Mouse (Mus musculus) kidney, embryonic 16.5 days (tissue): Measurements from ENCODE around the gene Dusp6. TPM values are rescaled to one million over a fixed set of nuclear protein-coding genes. Genes with fewer than 3 reads are reported as not detected.

Source experiments
- ATAC-seq: fragments of 200-750 bp; cut with Nextera tagmentation; 2 replicates; pipeline ENCODE4 v1.8.0; 2017; ENCODE audit warnings: moderate TSS enrichment; ENCODE audit not compliant: low FRiP score, low TSS enrichment
- H3K27ac ChIP-seq: fragments of 300-500 bp; sonication (generic); 2 replicates; pipeline ENCODE4 v1.5.1; 2014; ENCODE audit warnings: low read length
- H3K27me3 ChIP-seq: fragments of 300-500 bp; sonication (generic); 2 replicates; pipeline ENCODE4 v1.6.1; 2014; ENCODE audit warnings: low read length, control low read depth, mixed read lengths; ENCODE audit not compliant: insufficient read depth
- H3K36me3 ChIP-seq: fragments of 300-500 bp; sonication (generic); 2 replicates; pipeline ENCODE4 v1.6.1; 2014; ENCODE audit warnings: low read length, control low read depth, mixed read lengths; ENCODE audit not compliant: insufficient read depth
- H3K4me1 ChIP-seq: fragments of 300-500 bp; sonication (generic); 2 replicates; pipeline ENCODE4 v1.6.1; 2014; ENCODE audit warnings: low read length, control low read depth, mixed read lengths; ENCODE audit not compliant: insufficient read depth
- H3K4me2 ChIP-seq: fragments of 300-500 bp; sonication (generic); replicated peaks from 2 replicates; pipeline ENCODE4 v1.6.1; 2014; ENCODE audit warnings: low read depth, low read length
- H3K4me3 ChIP-seq: fragments of 300-500 bp; sonication (generic); 2 replicates; pipeline ENCODE4 v1.5.1; 2014; ENCODE audit warnings: mild to moderate bottlenecking, low read length
- H3K9ac ChIP-seq: fragments of 300-500 bp; sonication (generic); replicated peaks from 2 replicates; pipeline ENCODE4 v1.6.1; 2014; ENCODE audit warnings: low read length
- H3K9me3 ChIP-seq: fragments of 300-500 bp; sonication (generic); 2 replicates; pipeline ENCODE4 v1.6.1; 2016; ENCODE audit warnings: low read length, control low read depth
- whole genome bisulfite sequencing: fragments of 180-500 bp; shearing (Covaris S2); extraction: QIAGEN DNeasy Blood & Tissue Kit; methylation state at CpG from one replicate; pipeline ENCODE4 v1.1.7; 2014; 5-methylcytosine and 5-hydroxymethylcytosine counted together
- polyA plus RNA-seq: library from polyadenylated mRNA; unstranded; fragments of >200 nt; fragmentation: Nextera tagmentation; extraction: Ambion mirVana; gene quantifications from 2 replicates; pipeline ENCODE4 v1.2.1, GENCODE M21; 2015

Gene Dusp6
- polyA plus RNA-seq, 1 experiment from 2014 or later, result 95.9 TPM

DNA sequence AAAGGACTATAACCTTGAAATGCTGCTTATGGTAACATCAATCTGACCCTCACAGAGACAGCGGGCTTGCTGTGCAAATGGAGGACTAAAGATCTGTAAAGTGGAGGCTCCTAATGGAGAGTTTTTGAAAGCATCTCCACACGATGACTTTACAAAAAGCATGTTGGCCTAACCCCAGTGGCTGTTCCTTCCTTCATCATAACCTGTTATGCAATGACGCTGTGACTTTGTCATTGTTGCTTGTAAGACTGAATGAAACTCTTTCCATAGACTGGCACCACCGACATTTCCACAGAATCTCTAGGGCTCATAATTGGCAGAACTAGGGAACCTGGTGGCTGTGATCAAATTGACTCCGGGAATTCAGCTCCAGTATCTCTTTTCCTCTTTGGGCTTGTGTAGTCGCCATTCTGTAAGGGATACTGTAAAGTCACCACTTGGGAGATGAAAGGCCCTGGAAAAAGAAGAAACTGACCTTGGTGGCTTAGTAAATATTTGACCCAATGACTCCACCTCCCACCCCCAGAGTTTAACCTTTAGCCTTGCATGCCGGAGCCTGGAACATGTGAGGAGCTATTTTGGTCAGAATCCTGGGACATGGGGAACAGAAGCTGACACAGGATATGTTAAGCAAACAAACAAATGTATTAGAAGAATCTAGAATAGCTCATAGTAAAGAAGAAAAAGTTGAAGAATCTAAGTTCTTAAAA, 30.4 kb upstream of the Dusp6 start:
- no peak overlapping the region for H3K4me2 ChIP-seq
- peak; percentile 59; the same call in 1 of the 2 replicates for ATAC-seq
- H3K9me3 ChIP-seq, result no peaks in the 10 kb centered on the region
- no peaks in the 10 kb centered on the region for H3K27me3 ChIP-seq
- peak overlapping the region; percentile 2; the same call in 1 of the 2 replicates for H3K27ac ChIP-seq
- H3K4me3 ChIP-seq, result no peak overlapping the region
- WGBS, result 58% methylated on average over 7 of the region's 7 CpGs
- H3K9ac ChIP-seq, result no peak overlapping the region
- peaks cover 33% of the 10 kb centered on the region for H3K4me1 ChIP-seq
- H3K36me3 ChIP-seq, result no peaks in the 10 kb centered on the region

- Histone ChIP-seq H3K27ac (no peak overlapping the region), H3K4me2 (no peak overlapping the region), H3K27me3 (no peaks in the 10 kb centered on the region), H3K4me1 (peaks cover 16% of the 10 kb centered on the region), H3K4me3 (no peak overlapping the region), H3K36me3 (no peaks in the 10 kb centered on the region), H3K9ac (no peak overlapping the region), H3K9me3 (no peaks in the 10 kb centered on the region)
- 84% methylated on average over 8 of the region's 8 CpGs for WGBS
- no peak for ATAC-seq
Observed at GRCm38 (mm10) chr10:99234336-99234735, 28.7 kb upstream of the Dusp6 start.

DNA sequence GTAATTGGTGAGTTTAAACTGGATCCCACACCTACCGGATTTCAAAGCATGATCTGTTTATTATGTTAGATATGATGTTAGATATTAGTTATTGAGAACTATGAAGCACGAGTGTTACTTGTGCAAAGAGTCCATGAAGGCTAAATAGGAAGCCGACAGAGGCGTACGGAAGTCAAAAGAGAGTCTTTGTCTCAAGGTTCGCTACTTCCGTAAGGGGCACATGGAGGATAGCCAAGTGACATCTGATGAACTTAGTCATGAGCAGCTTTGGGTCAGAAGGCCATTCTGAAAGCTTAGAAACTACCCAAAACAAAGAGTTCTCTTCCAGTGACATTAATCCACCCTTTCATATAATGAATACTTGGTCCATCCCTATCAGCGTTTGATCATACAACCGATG, 27.9 kb upstream of the Dusp6 start:
- Histone ChIP-seq H3K9me3 (peaks cover 2% of the 10 kb centered on the region; the same call in 1 of the 2 replicates), H3K4me1 (peaks cover 10% of the 10 kb centered on the region), H3K4me2 (no peak overlapping the region), H3K4me3 (no peak overlapping the region), H3K9ac (no peak overlapping the region), H3K27ac (no peak overlapping the region), H3K36me3 (no peaks in the 10 kb centered on the region), H3K27me3 (no peaks in the 10 kb centered on the region)
- no peak for ATAC-seq
- WGBS, result 89% methylated on average over 9 of the region's 9 CpGs

- H3K4me3 ChIP-seq, result no peak overlapping the region
- no peak overlapping the region for H3K4me2 ChIP-seq
- H3K9ac ChIP-seq, result no peak overlapping the region
- H3K27me3 ChIP-seq, result no peaks in the 10 kb centered on the region
- H3K9me3 ChIP-seq, result peaks cover 2% of the 10 kb centered on the region; the same call in 1 of the 2 replicates
- ATAC-seq, result no peak
- 53% methylated on average over 11 of the region's 11 CpGs for WGBS
- H3K36me3 ChIP-seq, result no peaks in the 10 kb centered on the region
- peaks cover 18% of the 10 kb centered on the region for H3K4me1 ChIP-seq
- no peak overlapping the region for H3K27ac ChIP-seq
Observed at GRCm38 (mm10) chr10:99237205-99237832, 25.7 kb upstream of the Dusp6 start.

DNA sequence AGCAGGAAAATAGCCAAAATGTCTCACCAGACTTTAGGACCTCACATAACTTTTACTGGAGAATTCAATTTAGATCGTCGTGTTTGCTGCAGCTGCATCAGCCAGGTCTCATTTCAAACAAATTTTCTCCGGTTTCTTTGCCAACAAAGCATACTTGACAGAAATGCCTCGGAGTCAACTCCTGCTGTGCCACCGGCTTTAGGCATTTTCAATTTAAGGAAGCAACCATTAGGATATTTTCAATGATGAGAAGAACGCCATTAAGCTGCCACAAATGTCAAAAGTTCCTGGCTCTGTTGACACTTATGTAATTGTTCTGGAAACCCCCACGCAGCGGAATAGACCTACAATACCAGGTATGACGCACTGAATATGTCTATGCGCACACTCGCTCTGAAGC, 24.5 kb upstream of the Dusp6 start:
- peaks cover 15% of the 10 kb centered on the region for H3K4me1 ChIP-seq
- H3K27ac ChIP-seq, result no peak overlapping the region
- ATAC-seq, result no peak
- H3K36me3 ChIP-seq, result no peaks in the 10 kb centered on the region
- no peak overlapping the region for H3K4me3 ChIP-seq
- H3K9me3 ChIP-seq, result peaks cover 2% of the 10 kb centered on the region; the same call in 1 of the 2 replicates
- no peak overlapping the region for H3K9ac ChIP-seq
- no peaks in the 10 kb centered on the region for H3K27me3 ChIP-seq
- 79% methylated on average over 11 of the region's 11 CpGs for WGBS
- no peak overlapping the region for H3K4me2 ChIP-seq

- Histone ChIP-seq H3K9me3 (peaks cover 2% of the 10 kb centered on the region; the same call in 1 of the 2 replicates), H3K27ac (peak overlapping the region; percentile 20; the same call in 1 of the 2 replicates), H3K27me3 (no peaks in the 10 kb centered on the region), H3K4me3 (no peak overlapping the region), H3K4me1 (peaks cover 28% of the 10 kb centered on the region), H3K36me3 (no peaks in the 10 kb centered on the region), H3K9ac (no peak overlapping the region), H3K4me2 (no peak overlapping the region)
- ATAC-seq, result no peak
- WGBS, result 73% methylated on average over 7 of the region's 7 CpGs
Observed at GRCm38 (mm10) chr10:99241284-99241828, 21.7 kb upstream of the Dusp6 start.

GRCm38 (mm10) chr10:99241829-99242711, 21.0 kb upstream of the Dusp6 start:
- no peak overlapping the region for H3K4me2 ChIP-seq
- no peak overlapping the region for H3K9ac ChIP-seq
- H3K4me3 ChIP-seq, result no peak overlapping the region
- H3K27ac ChIP-seq, result peak overlapping the region; percentile 20; the same call in 1 of the 2 replicates
- H3K4me1 ChIP-seq, result peaks cover 26% of the 10 kb centered on the region
- peaks cover 2% of the 10 kb centered on the region; the same call in 1 of the 2 replicates for H3K9me3 ChIP-seq
- ATAC-seq, result no peak; the same call in 1 of the 2 replicates
- H3K27me3 ChIP-seq, result no peaks in the 10 kb centered on the region
- 46% methylated on average over 16 of the region's 16 CpGs for WGBS
- H3K36me3 ChIP-seq, result no peaks in the 10 kb centered on the region

- peaks cover 2% of the 10 kb centered on the region; the same call in 1 of the 2 replicates for H3K9me3 ChIP-seq
- H3K27me3 ChIP-seq, result no peaks in the 10 kb centered on the region
- no peak overlapping the region for H3K9ac ChIP-seq
- no peak overlapping the region for H3K4me3 ChIP-seq
- no peak overlapping the region for H3K4me2 ChIP-seq
- peaks cover 24% of the 10 kb centered on the region for H3K4me1 ChIP-seq
- no peaks in the 10 kb centered on the region for H3K36me3 ChIP-seq
- ATAC-seq, result no peak
- no peak overlapping the region for H3K27ac ChIP-seq
- 87% methylated on average over 10 of the region's 10 CpGs for WGBS
Observed at GRCm38 (mm10) chr10:99242721-99243120, 20.3 kb upstream of the Dusp6 start.

DNA sequence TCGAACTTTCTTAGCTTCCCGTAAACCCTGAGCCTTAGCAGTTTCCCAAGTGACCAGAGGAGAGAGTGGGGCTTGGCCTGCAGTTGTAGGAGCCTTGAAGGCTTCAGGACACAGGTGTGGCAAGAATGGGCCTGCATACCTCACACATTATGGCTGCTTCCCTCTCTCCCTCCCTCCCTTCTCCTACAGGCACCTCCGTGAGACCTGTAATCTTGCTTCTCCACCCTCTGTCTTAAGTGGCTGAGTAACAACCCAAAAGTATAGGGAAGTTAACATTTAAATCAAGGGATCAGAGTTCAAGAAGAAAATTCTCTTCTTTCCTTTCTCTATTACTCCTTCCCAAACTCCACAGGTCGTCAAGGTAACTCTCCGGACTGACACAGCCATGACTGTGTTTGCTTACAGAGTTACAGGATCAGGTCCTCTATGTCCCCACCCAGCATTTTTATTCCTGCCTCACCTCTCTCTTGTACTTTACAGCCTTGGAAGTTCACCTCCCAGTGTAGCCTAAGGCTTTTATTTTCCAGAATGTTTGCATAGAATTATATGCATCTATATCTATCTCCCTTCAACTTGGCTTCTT, 19.0 kb upstream of the Dusp6 start:
- peak; percentile 52; the same call in 1 of the 2 replicates for ATAC-seq
- Histone ChIP-seq H3K9ac (no peak overlapping the region), H3K27me3 (no peaks in the 10 kb centered on the region), H3K27ac (no peak overlapping the region), H3K4me3 (no peak overlapping the region), H3K4me1 (peaks cover 24% of the 10 kb centered on the region), H3K4me2 (no peak overlapping the region), H3K36me3 (no peaks in the 10 kb centered on the region), H3K9me3 (peaks cover 2% of the 10 kb centered on the region; the same call in 1 of the 2 replicates)
- WGBS, result 45% methylated on average over 5 of the region's 5 CpGs
